Mouse (Mus musculus): ENCODE data around the gene Ptges2. TPM values are rescaled to one million over a fixed set of nuclear protein-coding genes. Genes with fewer than 3 reads are reported as not detected.

Ptges2 gene
- polyA plus RNA-seq, 1 experiment: 15.0 TPM

DNA sequence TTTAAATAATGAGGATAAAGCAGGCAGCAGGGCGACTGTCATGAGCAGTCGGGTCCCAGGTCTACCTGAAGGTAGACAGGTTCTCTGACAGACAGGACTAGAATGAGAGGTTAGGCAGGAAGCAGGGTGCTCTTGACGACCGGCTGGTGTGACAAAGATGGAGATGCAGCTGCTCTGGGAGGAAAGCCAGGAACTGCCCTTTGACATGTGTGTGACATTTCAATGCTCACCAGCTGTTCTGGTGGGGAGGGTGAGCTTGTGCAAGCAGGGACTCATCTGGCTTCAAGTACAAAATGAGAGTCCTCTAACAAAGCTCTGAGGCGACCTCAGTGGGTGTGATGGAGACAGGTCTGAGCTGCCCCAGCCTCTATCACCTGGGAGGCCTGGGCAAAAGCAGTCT is 18.2 kb downstream of the Ptges2 start:
- H3K27ac ChIP-seq (ENCODE audit: control insufficient read depth, insufficient read depth, low read depth, low read length, poor library complexity): no peak overlapping the region
- TF ChIP-seq POLR2A (IDR thresholded peaks at IDR 0.05; ENCODE audit: borderline replicate concordance, control insufficient read depth, low read depth, low read length): no peak
- no peak for TF ChIP-seq CTCF (IDR thresholded peaks at IDR 0.05; ENCODE audit: control insufficient read depth, insufficient read depth, low read length)
- peaks cover 2% of the 10 kb centered on the region for H3K4me1 ChIP-seq (ENCODE audit: control insufficient read depth, insufficient read depth, low read length)
- no peak overlapping the region for H3K4me3 ChIP-seq (replicated peaks; ENCODE audit: control insufficient read depth, low read depth, low read length)
- WGBS: 69% methylated on average over 5 of the region's 5 CpGs

DNA sequence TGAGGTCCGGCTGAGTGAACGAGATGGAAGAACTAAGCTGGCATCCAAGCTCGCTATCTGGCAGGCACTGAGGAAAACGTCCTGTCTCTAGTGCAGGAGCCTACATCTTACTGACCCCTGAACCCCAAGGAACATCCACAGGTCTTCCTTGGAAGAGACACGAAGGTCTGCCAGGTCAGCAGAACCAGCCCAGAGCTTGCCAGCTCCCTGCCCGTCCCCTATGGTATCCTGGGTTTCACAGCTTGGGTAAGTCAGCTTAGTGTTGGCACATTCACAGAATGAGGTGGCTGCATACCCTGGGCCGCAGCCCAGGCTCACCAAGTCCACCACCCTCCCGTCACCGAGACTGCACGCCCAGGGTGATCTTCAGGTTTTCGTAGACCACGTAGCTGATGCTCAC is 20.1 kb downstream of the Ptges2 start:
- H3K27ac ChIP-seq (ENCODE audit: control insufficient read depth, insufficient read depth, low read depth, low read length, poor library complexity): no peak overlapping the region
- TF ChIP-seq CTCF (IDR thresholded peaks at IDR 0.05; ENCODE audit: control insufficient read depth, insufficient read depth, low read length) (no peak), POLR2A (IDR thresholded peaks at IDR 0.05; ENCODE audit: borderline replicate concordance, control insufficient read depth, low read depth, low read length) (no peak)
- H3K4me3 ChIP-seq (replicated peaks; ENCODE audit: control insufficient read depth, low read depth, low read length): no peak overlapping the region
- 87% methylated on average over 12 of the region's 12 CpGs for WGBS
- peaks cover 2% of the 10 kb centered on the region for H3K4me1 ChIP-seq (ENCODE audit: control insufficient read depth, insufficient read depth, low read length)

GRCm38 (mm10) chr2:32416556-32416955 is 20.9 kb downstream of the Ptges2 start:
- WGBS: 90% methylated on average over 2 of the region's 2 CpGs
- TF ChIP-seq CTCF (IDR thresholded peaks at IDR 0.05; ENCODE audit: control insufficient read depth, insufficient read depth, low read length): no peak
- TF ChIP-seq POLR2A (IDR thresholded peaks at IDR 0.05; ENCODE audit: borderline replicate concordance, control insufficient read depth, low read depth, low read length): no peak
- no peak overlapping the region for H3K4me3 ChIP-seq (replicated peaks; ENCODE audit: control insufficient read depth, low read depth, low read length)
- H3K27ac ChIP-seq (ENCODE audit: control insufficient read depth, insufficient read depth, low read depth, low read length, poor library complexity): no peak overlapping the region
- H3K4me1 ChIP-seq (ENCODE audit: control insufficient read depth, insufficient read depth, low read length): peaks cover 2% of the 10 kb centered on the region

DNA sequence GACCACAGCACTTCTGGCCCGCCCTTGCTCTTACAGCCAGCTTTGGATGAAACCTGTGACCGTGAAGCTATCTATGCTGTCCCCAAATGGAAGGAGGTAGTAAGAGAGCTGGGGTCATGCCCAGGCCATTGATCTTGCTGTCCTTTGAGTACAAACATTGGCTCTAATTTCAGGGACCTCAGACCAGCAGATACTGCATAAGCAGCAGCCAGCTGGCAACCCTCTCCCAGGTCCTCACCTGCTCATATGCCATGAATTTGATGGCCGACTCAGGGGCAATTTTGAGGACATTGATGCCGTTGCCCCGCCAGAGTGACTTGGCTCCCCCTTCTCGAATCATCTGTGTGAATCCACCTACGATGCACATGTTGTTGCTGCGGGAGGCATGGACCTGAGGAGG is 21.8 kb downstream of the Ptges2 start:
- Histone ChIP-seq H3K4me3 (replicated peaks; ENCODE audit: control insufficient read depth, low read depth, low read length) (no peak overlapping the region), H3K27ac (ENCODE audit: control insufficient read depth, insufficient read depth, low read depth, low read length, poor library complexity) (no peak overlapping the region), H3K4me1 (ENCODE audit: control insufficient read depth, insufficient read depth, low read length) (peaks cover 2% of the 10 kb centered on the region)
- no peak for TF ChIP-seq CTCF (IDR thresholded peaks at IDR 0.05; ENCODE audit: control insufficient read depth, insufficient read depth, low read length)
- 90% methylated on average over 8 of the region's 8 CpGs for WGBS

DNA sequence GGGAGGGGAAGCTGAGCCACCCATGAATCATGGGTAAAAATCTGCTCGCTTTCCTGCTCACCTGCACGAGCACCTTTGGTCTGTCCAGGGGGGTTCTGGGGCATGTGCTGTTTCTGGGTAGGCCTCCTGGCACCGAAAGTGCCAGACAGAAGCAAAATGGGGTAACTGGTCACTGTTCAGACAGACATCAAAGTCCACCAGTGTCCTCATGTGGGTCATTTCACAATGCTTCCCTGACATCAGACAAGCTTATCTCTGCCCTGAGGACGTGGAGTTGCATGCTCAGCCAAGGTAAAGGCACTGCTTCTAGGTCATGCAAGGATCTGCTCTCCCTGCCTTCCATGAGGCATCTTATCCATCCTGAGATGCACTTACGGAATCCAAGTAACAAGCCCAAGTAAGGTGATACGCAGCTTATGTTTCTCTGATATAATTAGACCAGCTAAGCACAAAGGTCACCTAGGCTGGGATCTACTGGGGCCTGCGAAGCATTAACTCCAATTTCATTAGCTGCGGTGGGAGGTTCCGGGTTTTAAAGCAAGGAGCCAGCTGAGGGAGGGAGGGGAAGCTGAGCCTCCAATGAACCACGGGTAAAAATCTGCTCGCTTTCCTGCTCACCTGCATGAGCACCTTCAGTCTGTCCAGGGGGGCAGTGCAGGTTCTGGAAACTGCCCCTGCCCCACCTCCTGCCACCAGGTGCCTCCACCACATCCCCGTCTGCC is 22.9 kb downstream of the Ptges2 start:
- Histone ChIP-seq H3K4me1 (ENCODE audit: control insufficient read depth, insufficient read depth, low read length) (no peaks in the 10 kb centered on the region; the same call in 1 of the 2 replicates), H3K27ac (ENCODE audit: control insufficient read depth, insufficient read depth, low read depth, low read length, poor library complexity) (no peak overlapping the region), H3K4me3 (replicated peaks; ENCODE audit: control insufficient read depth, low read depth, low read length) (no peak overlapping the region)
- WGBS: 87% methylated on average over 12 of the region's 12 CpGs
- no peak for TF ChIP-seq CTCF (IDR thresholded peaks at IDR 0.05; ENCODE audit: control insufficient read depth, insufficient read depth, low read length)
- TF ChIP-seq POLR2A (IDR thresholded peaks at IDR 0.05; ENCODE audit: borderline replicate concordance, control insufficient read depth, low read depth, low read length): no peak

GRCm38 (mm10) chr2:32419359-32419758 is 23.7 kb downstream of the Ptges2 start:
- Histone ChIP-seq H3K4me1 (ENCODE audit: control insufficient read depth, insufficient read depth, low read length) (no peaks in the 10 kb centered on the region; the same call in 1 of the 2 replicates), H3K4me3 (replicated peaks; ENCODE audit: control insufficient read depth, low read depth, low read length) (no peak overlapping the region), H3K27ac (ENCODE audit: control insufficient read depth, insufficient read depth, low read depth, low read length, poor library complexity) (no peak overlapping the region)
- WGBS: 85% methylated on average over 3 of the region's 3 CpGs
- no peak for TF ChIP-seq CTCF (IDR thresholded peaks at IDR 0.05; ENCODE audit: control insufficient read depth, insufficient read depth, low read length)

- H3K27ac ChIP-seq (ENCODE audit: control insufficient read depth, insufficient read depth, low read depth, low read length, poor library complexity): no peak overlapping the region
- H3K4me1 ChIP-seq (ENCODE audit: control insufficient read depth, insufficient read depth, low read length): no peaks in the 10 kb centered on the region; the same call in 1 of the 2 replicates
- WGBS: 90% methylated on average over 12 of the region's 12 CpGs
- no peak for TF ChIP-seq POLR2A (IDR thresholded peaks at IDR 0.05; ENCODE audit: borderline replicate concordance, control insufficient read depth, low read depth, low read length)
- TF ChIP-seq CTCF (IDR thresholded peaks at IDR 0.05; ENCODE audit: control insufficient read depth, insufficient read depth, low read length): no peak
- no peak overlapping the region for H3K4me3 ChIP-seq (replicated peaks; ENCODE audit: control insufficient read depth, low read depth, low read length)
These were observed 24.4 kb downstream of the Ptges2 start for GRCm38 (mm10) chr2:32420066-32420608.

- TF ChIP-seq CTCF (IDR thresholded peaks at IDR 0.05; ENCODE audit: control insufficient read depth, insufficient read depth, low read length): no peak
- no peak for TF ChIP-seq POLR2A (IDR thresholded peaks at IDR 0.05; ENCODE audit: borderline replicate concordance, control insufficient read depth, low read depth, low read length)
- Histone ChIP-seq H3K4me3 (replicated peaks; ENCODE audit: control insufficient read depth, low read depth, low read length) (no peak overlapping the region), H3K27ac (ENCODE audit: control insufficient read depth, insufficient read depth, low read depth, low read length, poor library complexity) (no peak overlapping the region), H3K4me1 (ENCODE audit: control insufficient read depth, insufficient read depth, low read length) (no peaks in the 10 kb centered on the region; the same call in 1 of the 2 replicates)
- WGBS: 83% methylated on average over 6 of the region's 6 CpGs
These were observed 25.0 kb downstream of the Ptges2 start for GRCm38 (mm10) chr2:32420647-32421046.
